Mouse (Mus musculus) megakaryocyte progenitor cell, adult 5-6 weeks (primary cell): ENCODE results near the gene Smyd5. TPM values are rescaled to one million over a fixed set of nuclear protein-coding genes. Genes with fewer than 3 reads are reported as not detected.

Experiments used
- ATAC-seq: replicated peaks from 2 replicates; pipeline ENCODE4 v1.8.0; 2016; ENCODE audit warnings: mild to moderate bottlenecking, moderate TSS enrichment, inconsistent platforms; ENCODE audit not compliant: poor library complexity
- total RNA-seq, 2 experiments: library from RNA; stranded (forward) in 1 of 2; stranded (reverse) in 1 of 2; fragments of 157-497, 149-512 nt in 1 of 2; fragments of 200-1000 nt in 1 of 2; gene quantifications; 2 replicates each; pipeline versions ENCODE4 v1.2.3 to v1.2.4; 2015 to 2017

The Smyd5 gene
- total RNA-seq, 2 experiments from 2014 or later, result 42.2 to 44.1 TPM

GRCm38 (mm10) chr6:85489717-85490116, 57.9 kb downstream of the Smyd5 start:
- ATAC-seq, result no peak

GRCm38 (mm10) chr6:85490252-85490651, 58.5 kb downstream of the Smyd5 start:
- ATAC-seq, result no peak

- no peak for ATAC-seq
These were observed 59.8 kb downstream of the Smyd5 start for GRCm38 (mm10) chr6:85491606-85492005.

Other genes with a start within 250 kb of the Smyd5 start
- gene Emx1, start 244.6 kb upstream of the Smyd5 start, total RNA-seq (2015), result not detected in 2 replicates
- gene Emx1, start 244.6 kb upstream of the Smyd5 start, total RNA-seq (2017), result not detected in 2 replicates
- gene Sfxn5, start 98.6 kb upstream of the Smyd5 start, total RNA-seq (2015), result 1.1 and 2.7 TPM in 2 replicates
- 1.7 and 2.3 TPM in 2 replicates for gene Sfxn5, start 98.6 kb upstream of the Smyd5 start, total RNA-seq (2017)
- 4.2 and 4.4 TPM in 2 replicates for gene Rab11fip5, start 57.4 kb upstream of the Smyd5 start, total RNA-seq (2015)
- gene Rab11fip5, start 57.4 kb upstream of the Smyd5 start, total RNA-seq (2017), result 3.1 and 5.5 TPM in 2 replicates
- not detected in 2 replicates for gene Noto, start 8.1 kb upstream of the Smyd5 start, total RNA-seq (2015)
- not detected in 2 replicates for gene Noto, start 8.1 kb upstream of the Smyd5 start, total RNA-seq (2017)
- gene Cct7, start 19.5 kb downstream of the Smyd5 start, total RNA-seq (2015), result 321 and 330 TPM in 2 replicates
- 304 and 348 TPM in 2 replicates for gene Cct7, start 19.5 kb downstream of the Smyd5 start, total RNA-seq (2017)
- 28.9 and 40.6 TPM in 2 replicates for gene Pradc1, start 20.0 kb downstream of the Smyd5 start, total RNA-seq (2015)
- 11.1 and 12.0 TPM in 2 replicates for gene Pradc1, start 20.0 kb downstream of the Smyd5 start, total RNA-seq (2017)
- gene Fbxo41, start 71.0 kb downstream of the Smyd5 start, total RNA-seq (2015), result not detected in 2 replicates
- gene Fbxo41, start 71.0 kb downstream of the Smyd5 start, total RNA-seq (2017), result not detected in 2 replicates
- not detected in 2 replicates for gene Egr4, start 81.6 kb downstream of the Smyd5 start, total RNA-seq (2015)
- gene Egr4, start 81.6 kb downstream of the Smyd5 start, total RNA-seq (2017), result not detected in 2 replicates
- gene Alms1, start 155.5 kb downstream of the Smyd5 start, total RNA-seq (2015), result 23.2 and 32.3 TPM in 2 replicates
- gene Alms1, start 155.5 kb downstream of the Smyd5 start, total RNA-seq (2017), result 14.4 and 19.4 TPM in 2 replicates